Mouse (Mus musculus): ENCODE measurements around the gene Tex9.

The Tex9 gene

DNA sequence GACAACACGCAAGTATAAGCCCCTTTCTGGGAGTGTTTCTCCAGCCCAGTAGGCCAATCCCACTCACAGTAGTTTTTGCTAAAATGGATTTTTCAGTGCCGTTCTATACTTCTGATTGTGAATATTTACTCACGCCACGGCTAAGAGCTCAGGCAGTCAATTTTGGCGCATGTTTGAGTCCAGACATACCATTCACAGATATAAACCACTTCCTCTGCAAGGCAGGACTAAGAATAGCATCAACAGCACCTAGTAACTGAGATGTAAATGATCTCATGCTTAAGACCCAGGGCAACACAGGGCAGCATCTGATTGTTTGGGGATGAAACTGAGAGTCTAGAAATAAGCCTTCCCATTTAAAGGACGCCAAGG lies at the start of gene Tex9:
Gene Tex9, minus strand, starts transcription at position 19 of the 372 bp plus-strand sequence.
- DNase-seq (ENCODE audit: extremely low spot score, low read depth, low spot score), result no peak

DNA sequence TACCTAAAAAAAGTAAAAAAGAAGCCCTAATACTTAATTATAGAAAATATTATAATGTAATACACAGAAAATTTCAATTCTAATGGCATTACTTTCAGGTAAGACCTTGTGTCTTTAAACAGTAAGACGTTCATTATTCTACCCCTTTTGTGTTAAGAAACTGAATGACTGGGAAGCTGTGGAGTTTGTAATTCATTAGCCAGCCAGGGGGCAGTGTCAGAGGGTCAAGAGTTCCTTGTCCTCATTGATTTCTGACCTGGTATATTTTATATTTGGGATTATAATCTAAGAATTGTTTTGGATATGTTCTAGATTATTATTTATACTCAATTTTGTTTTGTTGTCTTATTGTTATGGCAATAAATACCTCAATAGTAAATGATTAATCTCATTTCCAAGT lies 45.1 kb upstream of the Tex9 start:
- DNase-seq (ENCODE audit: extremely low spot score, low read depth, low spot score), result no peak

DNA sequence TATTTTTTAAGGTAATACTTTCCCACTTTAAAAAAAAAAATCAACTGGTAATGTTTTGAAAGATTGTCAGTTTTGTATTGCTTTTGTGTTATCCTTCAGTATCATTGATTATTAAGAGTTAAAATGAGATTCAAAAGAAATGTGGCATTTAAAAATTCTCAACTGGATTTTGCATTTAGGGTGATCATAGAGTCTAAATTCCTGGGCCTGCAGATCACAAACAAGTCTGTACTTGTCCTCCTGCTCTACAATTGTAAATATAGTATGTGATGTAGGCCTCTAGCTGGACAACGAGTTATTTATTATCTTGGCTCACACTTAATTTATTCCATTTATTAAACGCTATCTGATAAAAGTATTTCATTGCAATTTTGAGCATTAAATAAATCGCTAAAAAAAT lies 43.4 kb upstream of the Tex9 start:
- no peak for DNase-seq (ENCODE audit: extremely low spot score, low read depth, low spot score)

DNA sequence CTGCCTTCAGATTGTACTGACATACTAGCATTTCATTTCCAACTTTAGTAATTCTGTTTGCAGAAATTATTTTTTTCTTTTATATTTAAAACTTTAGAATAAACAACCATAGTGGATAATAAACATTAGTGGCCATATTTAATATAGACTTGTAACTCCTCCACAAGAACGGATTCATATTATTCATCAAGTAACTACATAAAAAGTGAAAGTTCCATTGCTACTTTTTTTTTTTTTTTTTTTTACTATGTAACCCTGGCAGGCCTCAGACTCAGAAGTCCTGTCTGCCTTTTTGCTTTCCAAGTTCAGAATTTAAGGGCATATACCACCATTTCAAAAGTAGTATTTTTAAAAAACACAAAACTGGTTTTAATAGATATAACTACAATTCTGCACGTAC lies 43.0 kb upstream of the Tex9 start:
- DNase-seq (ENCODE audit: extremely low spot score, low read depth, low spot score), result no peak

DNA sequence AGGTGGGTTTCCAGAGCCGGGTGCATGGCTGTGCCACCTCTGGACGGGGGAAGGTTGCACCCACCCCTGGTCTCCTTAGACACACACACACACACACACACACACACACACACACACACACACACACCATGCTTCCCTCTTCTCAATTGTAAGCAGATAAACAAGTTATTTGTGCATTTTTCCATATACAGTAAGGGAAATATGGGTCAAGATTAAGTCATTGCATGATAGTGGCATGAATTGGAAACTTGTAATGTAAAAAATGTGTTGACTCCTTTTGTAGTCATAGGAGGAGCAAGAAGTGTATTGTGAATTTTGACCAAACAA lies 41.0 kb upstream of the Tex9 start:
- DNase-seq (ENCODE audit: extremely low spot score, low read depth, low spot score), result no peak

DNA sequence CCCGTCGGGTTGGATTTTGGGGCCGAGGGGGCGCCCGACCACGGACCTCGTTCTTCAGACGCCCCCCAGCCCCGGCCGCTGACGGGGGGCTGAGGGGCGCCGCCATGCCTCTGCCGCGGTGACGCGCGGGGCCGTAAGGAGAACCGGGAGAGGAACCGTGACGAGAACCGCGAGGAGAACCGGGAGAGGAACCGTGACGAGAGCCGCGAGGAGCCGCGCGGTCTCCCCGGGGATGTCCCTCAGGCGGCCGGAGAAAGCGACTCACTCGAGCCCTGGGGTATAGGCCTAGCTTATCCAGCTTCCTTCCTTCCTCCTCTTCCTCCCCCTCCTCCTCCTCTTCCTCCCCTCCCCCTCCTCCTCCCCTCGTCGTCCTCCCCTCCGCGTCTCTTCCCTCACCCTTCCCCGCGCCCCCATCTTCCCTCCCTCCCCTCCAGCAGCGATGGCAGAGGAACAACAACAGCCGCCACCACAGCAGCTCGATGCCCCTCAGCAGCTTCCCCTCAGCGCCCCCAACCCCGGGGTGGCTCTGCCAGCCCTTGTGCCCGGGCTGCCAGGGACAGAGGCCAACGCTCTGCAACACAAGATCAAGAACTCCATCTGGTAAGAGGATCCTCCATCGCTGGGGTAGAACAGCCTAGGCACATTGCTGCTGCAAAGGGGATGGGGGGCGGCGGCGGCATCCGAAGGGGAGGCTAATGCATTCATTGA lies 40.5 kb upstream of the Tex9 start:
- DNase-seq (ENCODE audit: extremely low spot score, low read depth, low spot score), result no peak

DNA sequence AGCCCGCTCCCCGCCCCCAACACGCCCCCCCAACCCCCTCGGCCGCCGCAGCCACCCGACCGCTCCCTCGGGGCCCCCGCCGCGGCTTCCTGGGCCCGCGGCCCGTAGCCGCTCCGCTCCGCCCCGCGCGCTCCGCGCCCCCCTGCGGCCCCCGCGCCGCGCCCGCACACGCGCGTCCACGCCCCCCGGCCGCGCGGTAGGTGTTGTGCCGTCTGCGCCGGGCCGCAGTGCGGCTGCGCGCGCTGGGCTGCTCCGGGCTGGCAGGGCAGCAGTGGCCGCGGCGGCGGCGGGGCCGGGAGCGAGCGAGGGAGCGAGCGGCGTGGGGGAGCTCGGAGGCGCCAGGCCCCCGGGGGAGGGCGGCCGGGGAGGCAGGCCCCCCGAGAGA lies 40.0 kb upstream of the Tex9 start, which contains the start of gene Rfx7:
Gene Rfx7, plus strand, starts transcription at position 245 of the 385 bp plus-strand sequence.
- no peak for DNase-seq (ENCODE audit: extremely low spot score, low read depth, low spot score)

DNA sequence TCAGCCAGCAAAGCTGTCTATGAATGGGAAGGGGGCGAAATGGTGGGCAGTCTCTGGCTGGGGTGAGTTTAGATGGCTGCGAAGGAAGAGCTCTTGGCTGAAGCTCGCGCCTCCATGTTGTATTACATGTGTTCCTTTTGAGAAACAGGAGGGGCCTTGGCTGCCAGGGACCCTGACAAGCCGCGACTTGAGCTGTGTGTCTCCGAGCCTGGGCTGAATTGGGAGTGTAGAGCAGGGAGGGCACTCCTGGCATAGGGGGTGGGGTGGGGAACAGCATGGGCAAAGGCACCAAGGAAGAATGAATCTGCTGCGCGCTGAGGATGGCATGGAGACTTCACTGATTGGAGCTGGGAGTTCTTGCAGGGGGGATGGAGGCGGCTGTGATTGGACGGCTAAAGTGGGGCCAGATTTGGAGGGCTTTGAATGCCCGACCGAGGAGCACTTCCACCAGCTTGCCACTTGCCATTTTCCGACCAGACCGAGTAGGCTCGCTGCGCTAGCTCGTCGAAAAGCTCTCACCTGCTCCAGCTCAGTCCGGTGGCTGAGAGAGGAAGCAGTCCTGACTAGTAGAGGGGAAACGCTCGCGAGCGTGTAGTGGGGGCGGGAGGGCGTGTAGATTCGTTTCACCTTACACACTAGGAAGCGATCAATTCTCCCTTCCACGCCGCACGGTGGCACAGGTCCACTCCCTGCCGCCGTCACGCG lies 39.4 kb upstream of the Tex9 start:
- peak; percentile 69 for DNase-seq (ENCODE audit: extremely low spot score, low read depth, low spot score)

DNA sequence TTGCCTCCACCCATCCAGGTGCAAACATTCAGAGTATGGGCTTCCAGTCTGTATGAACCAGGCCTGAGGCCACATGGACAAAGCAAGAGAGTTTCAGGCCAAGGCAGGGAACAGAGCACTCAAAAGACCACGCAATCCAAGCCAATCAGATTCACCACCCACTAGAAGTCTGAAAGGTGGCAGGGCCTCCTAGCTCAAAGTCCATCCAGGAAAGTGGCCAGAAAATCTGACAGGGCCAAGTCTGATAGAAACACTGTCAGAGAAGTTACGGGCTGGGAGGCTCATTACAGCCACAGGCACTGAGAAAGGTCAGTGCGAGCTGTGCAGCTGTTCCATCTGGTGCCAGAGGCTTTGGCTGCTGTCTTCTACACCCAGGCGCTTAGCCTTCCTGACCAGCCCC lies 38.8 kb upstream of the Tex9 start:
- DNase-seq (ENCODE audit: extremely low spot score, low read depth, low spot score), result peak; percentile 16

DNA sequence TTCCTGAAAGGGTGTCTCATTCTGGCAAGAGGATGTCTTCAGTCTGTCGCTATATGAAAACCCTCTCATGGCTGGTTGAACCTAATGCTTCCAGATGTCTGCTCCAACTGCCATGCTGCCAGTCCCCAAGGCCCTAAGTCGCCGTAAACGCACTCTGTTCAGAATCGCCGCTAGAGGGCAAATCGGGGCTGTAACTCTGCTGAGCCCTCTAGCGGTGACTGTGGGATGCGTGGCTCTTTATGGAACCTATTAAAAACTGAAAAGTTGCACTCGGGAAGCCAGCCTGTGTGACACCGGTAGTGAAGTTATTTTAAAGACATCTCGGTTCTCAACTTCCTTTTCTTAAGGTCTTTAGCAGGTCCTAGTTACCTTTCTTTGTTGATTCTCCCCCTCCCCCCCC lies 38.2 kb upstream of the Tex9 start:
- DNase-seq (ENCODE audit: extremely low spot score, low read depth, low spot score), result peak; percentile 91

DNA sequence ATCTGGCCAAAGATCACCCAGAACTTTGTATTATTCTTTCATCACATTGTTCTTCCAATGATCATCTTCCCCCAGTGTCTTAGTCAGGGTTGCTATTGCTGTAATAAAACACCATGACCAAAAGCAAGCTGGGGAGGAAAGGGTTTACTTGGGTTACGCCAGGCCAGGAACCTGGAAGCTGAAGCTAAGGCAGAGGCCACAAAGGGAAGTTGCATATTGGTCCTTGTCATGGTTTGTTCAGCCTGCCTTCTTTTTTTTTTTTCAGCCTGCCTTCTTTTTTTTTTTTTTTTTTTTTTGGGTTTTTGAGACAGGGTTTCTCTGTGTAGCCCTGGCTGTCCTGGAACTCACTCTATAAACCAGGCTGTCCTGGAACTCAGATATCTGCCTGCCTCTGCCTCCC lies 34.1 kb upstream of the Tex9 start:
- DNase-seq (ENCODE audit: extremely low spot score, low read depth, low spot score), result no peak

DNA sequence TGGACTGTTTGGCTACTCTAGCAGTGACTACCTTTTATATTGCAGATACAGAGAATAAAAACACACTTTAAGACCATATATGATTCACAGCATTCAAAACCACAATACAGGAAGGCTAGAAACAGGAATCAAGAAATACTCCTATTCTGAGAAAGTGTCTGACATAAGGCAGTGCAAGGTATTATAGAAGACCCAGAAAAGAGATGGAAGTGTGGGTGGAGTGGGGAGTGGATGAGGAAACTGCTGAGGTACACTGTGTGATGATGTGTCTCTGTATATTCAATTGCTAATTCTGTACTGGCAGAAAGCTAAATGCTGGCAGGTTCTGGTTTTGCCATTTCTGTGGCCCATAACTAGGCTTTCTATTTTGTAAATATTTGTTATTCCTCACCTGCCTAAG lies 28.8 kb upstream of the Tex9 start:
- DNase-seq (ENCODE audit: extremely low spot score, low read depth, low spot score), result no peak

DNA sequence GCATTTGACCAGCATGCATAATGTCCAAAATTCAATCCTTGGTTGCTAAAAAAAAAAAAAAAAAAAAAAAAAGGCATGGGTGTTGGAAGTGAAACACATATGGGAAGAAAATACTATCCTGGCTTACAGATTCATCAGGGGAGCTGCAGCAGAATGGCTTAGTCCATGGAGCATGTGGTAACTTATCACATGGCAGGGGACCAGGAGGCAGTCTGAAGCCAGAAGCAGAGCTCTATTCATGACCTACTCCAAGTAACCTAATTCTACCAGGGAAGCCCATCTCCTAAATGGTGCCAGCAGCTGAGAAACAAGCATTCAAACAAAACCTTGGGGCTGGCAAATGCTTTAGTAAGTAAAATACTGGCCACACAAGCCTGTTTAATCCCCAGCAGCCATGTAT lies 27.2 kb upstream of the Tex9 start:
- no peak for DNase-seq (ENCODE audit: extremely low spot score, low read depth, low spot score)

DNA sequence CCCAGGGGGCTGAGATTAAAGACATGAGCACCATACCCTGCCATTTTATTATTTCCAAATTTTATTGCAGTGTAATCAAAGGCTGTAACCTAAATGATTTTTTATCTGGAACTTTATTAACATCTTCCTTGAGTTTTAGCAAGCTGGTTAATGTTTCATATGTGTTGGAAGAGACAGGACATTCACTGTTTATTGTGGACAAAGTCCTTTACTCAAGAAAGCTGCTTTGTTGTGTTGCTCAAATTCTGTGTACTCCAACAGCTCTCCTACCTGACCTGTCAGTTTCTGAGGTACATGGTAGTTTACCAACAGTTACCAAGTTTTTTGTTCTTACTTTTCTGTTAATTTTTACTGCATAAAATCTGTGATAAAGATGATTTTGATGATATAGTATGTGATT lies 23.4 kb upstream of the Tex9 start:
- DNase-seq (ENCODE audit: extremely low spot score, low read depth, low spot score), result no peak

DNA sequence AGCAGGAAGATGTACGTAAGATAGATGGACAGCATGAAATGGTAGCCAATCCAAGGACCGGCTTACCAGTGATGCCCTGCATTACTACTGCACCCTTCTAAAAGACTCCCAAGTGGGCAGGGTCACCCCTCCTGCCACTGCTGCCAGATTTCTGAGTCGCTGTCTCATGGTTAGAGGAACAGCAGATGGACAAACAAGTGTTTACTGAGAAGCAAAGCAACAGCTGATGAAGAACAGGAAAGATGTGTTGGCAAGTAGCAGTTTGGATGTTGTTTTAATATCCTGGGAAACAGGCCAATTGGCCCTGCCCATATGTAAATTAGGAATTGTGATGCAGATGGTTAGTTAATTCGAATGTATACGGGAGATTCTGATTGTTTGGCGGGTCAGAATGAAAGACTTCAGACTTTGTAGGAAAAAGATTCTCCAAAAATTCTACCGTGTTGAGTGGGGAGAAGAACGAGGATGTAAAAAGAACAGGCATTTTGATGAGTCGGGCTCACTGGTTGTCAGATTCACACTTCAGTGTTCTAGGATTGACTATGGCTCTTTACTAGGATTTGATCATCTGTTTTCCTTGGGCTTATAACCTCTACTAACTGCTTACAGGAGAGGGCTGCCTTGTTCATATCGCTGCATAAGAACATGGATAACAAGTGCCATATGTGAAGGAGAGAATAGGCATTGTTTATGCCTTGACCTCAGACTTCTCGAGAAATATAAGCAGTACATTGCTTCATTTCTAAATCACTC lies 20.4 kb upstream of the Tex9 start:
- no peak for DNase-seq (ENCODE audit: extremely low spot score, low read depth, low spot score)

DNA sequence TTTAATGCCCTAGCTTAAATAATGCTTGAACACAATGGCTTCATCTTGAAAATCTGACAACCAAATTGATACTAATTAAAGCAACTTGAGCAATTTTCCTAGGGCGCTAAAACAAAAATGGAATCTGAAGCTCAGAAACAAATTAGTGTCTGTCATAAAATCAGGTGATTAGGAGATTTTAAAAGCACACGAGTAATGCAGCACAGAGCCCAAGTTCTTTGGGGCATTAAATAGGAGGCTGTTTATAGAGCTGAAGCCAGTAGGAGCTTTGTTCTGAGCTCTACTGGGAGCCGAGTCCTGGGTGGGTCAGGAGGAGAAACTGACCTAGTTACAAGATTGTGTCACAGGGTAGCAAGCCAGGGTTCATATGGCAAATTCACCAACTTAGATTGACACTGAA lies 5.2 kb upstream of the Tex9 start:
- DNase-seq (ENCODE audit: extremely low spot score, low read depth, low spot score), result no peak

DNA sequence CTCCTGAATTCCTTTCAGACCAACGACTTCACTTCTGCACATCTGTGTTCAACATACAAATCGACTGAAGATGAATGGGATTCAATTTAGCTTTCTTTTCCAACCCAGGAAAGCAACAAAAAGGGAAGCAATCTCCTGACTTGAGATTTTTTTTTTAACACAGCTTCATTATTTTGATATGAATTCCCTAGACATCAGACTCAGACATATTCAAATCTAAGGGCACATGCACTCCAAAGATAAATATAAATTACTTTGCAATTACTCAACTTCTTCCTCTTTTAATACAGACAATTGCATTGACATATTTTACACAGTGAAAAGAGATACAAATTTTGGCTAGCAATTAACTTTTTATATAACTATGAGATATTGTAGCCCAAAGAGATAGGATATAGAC lies 4.7 kb upstream of the Tex9 start:
- DNase-seq (ENCODE audit: extremely low spot score, low read depth, low spot score), result no peak

DNA sequence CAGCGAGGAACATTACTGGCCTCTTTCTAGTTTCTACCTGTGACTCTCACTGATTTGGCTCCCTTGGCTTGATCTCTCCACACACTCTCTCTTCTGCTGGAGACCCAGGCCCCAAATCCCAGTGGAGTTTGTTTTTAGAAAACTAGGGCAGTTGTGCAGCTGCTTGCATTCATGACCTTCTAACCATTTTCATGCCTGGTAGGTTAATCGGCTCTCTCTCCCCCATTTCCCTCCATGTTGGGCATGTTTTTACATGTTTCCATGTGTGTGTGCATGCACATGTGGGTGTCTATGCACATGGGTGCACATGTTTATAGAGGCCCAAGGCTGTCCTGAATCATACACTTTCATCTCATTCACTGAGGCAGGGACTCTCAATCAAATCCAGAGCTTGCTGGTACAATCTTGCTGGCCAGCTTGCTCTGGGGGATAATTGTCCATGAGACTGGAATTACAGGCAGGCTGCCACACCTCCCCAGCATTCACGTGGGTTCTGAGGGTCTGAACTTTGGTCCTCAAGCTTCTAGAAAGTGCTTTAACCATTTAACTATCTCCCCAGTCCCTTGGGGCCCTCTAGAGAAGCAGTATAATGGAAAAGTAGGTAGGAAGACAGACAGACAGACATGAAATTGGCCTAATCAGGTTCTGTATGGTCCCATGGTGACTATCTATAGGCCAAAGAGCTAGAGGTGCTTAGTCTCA lies 2.1 kb upstream of the Tex9 start:
- DNase-seq (ENCODE audit: extremely low spot score, low read depth, low spot score), result no peak

DNA sequence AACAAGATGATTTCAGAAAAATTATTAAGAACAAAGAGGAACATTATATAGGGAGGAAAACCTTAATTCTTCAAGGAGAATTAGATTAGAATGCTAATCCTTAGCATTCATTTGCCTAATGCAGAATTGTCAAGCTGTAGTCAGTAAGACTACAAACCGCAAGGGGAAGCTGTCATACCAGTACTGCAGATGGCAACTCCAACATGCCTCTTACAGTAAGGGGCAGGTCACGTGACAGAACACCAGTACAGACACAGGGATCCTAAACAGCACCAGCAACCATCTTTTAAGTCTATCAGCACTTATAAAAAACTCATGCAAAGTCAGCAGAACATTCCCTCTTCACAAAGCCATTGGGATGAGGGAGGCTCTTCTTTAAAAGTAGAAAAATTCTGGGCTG lies 1.5 kb upstream of the Tex9 start:
- DNase-seq (ENCODE audit: extremely low spot score, low read depth, low spot score), result no peak

DNA sequence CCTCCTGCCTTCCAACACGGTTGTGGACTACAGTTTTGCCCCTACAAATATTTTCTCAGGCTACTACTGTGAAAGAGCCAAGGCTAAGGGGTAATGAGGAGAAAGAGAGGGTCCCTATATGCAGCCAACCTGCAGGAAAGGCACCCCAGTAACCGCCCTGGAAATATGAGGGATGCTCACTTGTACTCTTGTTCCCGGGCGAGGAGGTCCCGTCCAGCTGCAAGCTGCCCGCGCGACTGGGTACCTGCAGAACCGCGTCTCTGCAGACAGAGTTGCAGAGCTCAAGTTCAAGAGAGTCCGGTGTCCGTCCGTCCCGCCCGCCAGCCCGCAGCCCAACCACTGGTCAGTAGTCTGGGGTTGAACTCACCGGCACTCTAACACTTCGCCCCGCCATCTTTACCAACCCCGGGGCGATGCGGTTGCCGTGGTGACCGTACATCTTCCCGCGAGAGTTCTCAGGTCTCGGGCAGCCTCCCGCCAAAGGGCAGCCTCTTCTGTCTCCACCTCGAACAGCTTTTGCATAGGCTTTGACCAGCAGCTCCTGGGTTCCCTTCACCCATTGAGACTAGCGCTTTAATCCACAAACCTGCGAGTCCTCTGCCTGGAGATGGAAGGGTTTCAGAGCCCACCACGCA lies 336 bp downstream of the Tex9 start:
- DNase-seq (ENCODE audit: extremely low spot score, low read depth, low spot score), result peak; percentile 76

DNA sequence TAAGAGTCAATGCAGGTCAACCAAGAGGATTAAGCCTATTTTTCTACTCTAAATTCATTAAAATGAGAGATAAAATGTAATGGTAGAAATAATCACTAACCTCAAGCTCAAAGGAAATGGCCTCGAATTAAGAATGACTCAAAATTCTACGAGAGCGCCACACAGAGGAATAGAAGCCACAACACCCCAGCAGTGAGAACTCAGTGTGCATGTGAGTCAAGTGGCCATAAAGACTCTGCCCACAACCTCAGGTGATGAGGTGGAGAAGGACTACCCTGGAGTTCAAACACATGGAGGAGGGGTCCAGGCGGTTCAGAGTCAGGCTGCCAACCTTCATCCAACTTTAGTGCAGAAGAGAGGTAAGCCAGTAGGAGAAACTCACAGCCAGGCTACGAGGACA lies 2.9 kb downstream of the Tex9 start:
- DNase-seq (ENCODE audit: extremely low spot score, low read depth, low spot score), result no peak

All from hindlimb bud, embryonic 11.5 days (tissue).